Mouse (Mus musculus) hindbrain, embryonic 14.5 days (tissue): Measurements from ENCODE around the gene Tbp. TPM values are rescaled to one million over a fixed set of nuclear protein-coding genes. Genes with fewer than 3 reads are reported as not detected.

ENCODE experiments used
- ATAC-seq: fragments of 200-750 bp; cut with Nextera tagmentation; 2 replicates; pipeline ENCODE4 v1.8.0; 2017; ENCODE audit warnings: moderate number of reproducible peaks, mild to moderate bottlenecking, moderate TSS enrichment, moderate library complexity; ENCODE audit not compliant: low FRiP score
- DNase-seq: peaks from one replicate; pipeline ENCODE4 v3.0.0-alpha.2; 2015; ENCODE audit warnings: low spot score
- H3K27ac ChIP-seq: fragments of 300-500 bp; sonication (generic); 2 replicates; pipeline ENCODE4 v1.5.1; 2014; ENCODE audit warnings: mild to moderate bottlenecking, moderate library complexity
- H3K27me3 ChIP-seq: fragments of 300-500 bp; sonication (generic); 2 replicates; pipeline ENCODE4 v1.6.1; 2014; ENCODE audit warnings: mild to moderate bottlenecking, low read length, mixed read lengths; ENCODE audit not compliant: control insufficient read depth, insufficient read depth
- H3K36me3 ChIP-seq: fragments of 300-500 bp; sonication (generic); replicated peaks from 2 replicates; pipeline ENCODE4 v1.6.1; 2014; ENCODE audit not compliant: control insufficient read depth, insufficient read depth
- H3K4me1 ChIP-seq: fragments of 300-500 bp; sonication (generic); replicated peaks from 2 replicates; pipeline ENCODE4 v1.6.1; 2014; ENCODE audit warnings: antibody characterized with exemption, low read length, mixed read lengths; ENCODE audit not compliant: control insufficient read depth, insufficient read depth
- H3K4me2 ChIP-seq: fragments of 300-500 bp; sonication (generic); replicated peaks from 2 replicates; pipeline ENCODE4 v1.6.1; 2014; ENCODE audit warnings: mild to moderate bottlenecking, moderate library complexity
- H3K4me3 ChIP-seq: fragments of 300-500 bp; sonication (generic); replicated peaks from 2 replicates; pipeline ENCODE4 v1.5.1; 2014; ENCODE audit warnings: mild to moderate bottlenecking, low read length
- H3K9ac ChIP-seq: fragments of 300-500 bp; sonication (generic); 2 replicates; pipeline ENCODE4 v1.6.1; 2014
- H3K9me3 ChIP-seq: fragments of 300-500 bp; sonication (generic); 2 replicates; pipeline ENCODE4 v1.6.1; 2016; ENCODE audit warnings: low read length; ENCODE audit not compliant: control insufficient read depth
- WGBS: fragments of 180-500 bp; shearing (Covaris S2); extraction: QIAGEN DNeasy Blood & Tissue Kit; methylation state at CpG from one replicate; pipeline ENCODE4 v1.1.7; 2014; 5-methylcytosine and 5-hydroxymethylcytosine counted together
- polyA plus RNA-seq: library from polyadenylated mRNA; unstranded; fragments of >200 nt; fragmentation: Nextera tagmentation; extraction: Ambion mirVana; gene quantifications from 2 replicates; pipeline ENCODE4 v1.2.1, GENCODE M21; 2014

Tbp gene
- polyA plus RNA-seq, 1 experiment from 2014 or later: 56.6 TPM

DNA sequence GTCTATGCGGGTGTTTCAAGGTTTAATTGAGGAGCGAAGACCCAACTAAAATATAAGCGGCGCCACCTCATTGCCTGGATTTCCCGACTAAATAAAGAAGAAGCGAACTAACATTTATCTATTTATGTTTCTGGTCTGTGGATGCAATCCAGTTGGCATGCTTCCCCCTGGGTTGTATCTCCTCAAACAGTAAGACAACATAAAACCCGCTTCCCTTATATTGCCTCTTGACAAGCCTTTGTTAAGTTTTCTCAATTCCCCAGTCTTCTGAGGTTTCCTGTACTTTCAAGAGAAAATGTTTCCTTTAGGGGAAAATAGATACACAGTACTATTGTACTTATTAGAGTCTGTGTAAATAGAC, 955 bp upstream of the Tbp start:
- peak overlapping the region; percentile 90 for H3K4me3 ChIP-seq
- DNase-seq (no peak), ATAC-seq (no peak)
- 47% methylated on average over 7 of the region's 7 CpGs for WGBS
- H3K4me1 ChIP-seq: peaks cover 36% of the 10 kb centered on the region
- H3K9ac ChIP-seq: peak overlapping the region; percentile 80; the same call in 1 of the 2 replicates
- peak overlapping the region; percentile 96 for H3K4me2 ChIP-seq
- H3K27ac ChIP-seq: peak overlapping the region; percentile 92
- no peaks in the 10 kb centered on the region for H3K9me3 ChIP-seq
- peaks cover 29% of the 10 kb centered on the region for H3K36me3 ChIP-seq
- H3K27me3 ChIP-seq: no peaks in the 10 kb centered on the region

DNA sequence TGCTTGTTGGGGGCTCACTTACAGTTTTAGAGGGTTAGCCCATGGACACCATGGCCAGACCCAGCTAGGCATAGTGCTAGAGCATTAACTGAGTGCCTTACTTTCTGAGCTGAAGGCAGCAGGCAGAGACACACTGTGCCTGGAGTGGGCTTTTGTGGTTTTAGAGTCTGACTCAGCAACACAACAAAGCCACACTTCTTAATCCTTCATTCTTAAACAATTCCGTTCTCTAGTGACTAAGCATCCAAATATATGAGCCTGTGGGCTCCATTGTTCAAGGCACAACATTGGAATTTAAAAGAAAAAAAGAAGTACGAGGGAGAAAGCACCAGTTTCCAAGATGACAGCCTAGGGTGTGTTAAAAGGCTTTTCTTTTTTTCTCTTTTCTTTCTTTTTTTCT, 11.0 kb downstream of the Tbp start:
- WGBS: 80% methylated on average over 2 of the region's 2 CpGs
- no peaks in the 10 kb centered on the region for H3K4me1 ChIP-seq

DNA sequence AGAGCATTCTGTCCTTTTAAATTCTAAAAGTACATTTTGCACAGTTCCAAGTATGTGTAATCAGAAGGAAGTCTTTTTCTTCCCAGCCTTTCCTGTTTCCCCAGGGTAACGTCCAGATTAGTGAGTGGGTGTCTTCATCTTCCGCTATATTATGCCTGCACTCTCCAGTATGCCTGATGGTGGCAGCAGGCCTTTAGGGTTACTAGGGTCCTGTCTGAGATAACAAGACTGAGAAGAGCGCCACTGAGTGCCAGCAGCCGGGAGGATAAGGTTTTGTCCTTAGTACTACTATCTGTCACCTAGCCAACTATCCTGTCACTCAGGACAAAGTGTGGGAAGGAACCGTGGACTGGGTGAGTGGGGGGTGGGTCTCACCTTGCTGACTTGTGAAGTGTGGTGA, 18.1 kb downstream of the Tbp start:
- WGBS: 78% methylated on average over 5 of the region's 5 CpGs
- no peaks in the 10 kb centered on the region for H3K27me3 ChIP-seq

More for the DNA sequence above, 11.0 kb downstream of the Tbp start:
- H3K36me3 ChIP-seq: peaks cover 97% of the 10 kb centered on the region
- H3K27ac ChIP-seq: no peak overlapping the region
- no peak overlapping the region for H3K4me2 ChIP-seq
- no peak for ATAC-seq
- H3K4me3 ChIP-seq: no peak overlapping the region
- H3K27me3 ChIP-seq: no peaks in the 10 kb centered on the region
- no peak for DNase-seq
- H3K9ac ChIP-seq: no peak overlapping the region
- peaks cover 6% of the 10 kb centered on the region; the same call in 1 of the 2 replicates for H3K9me3 ChIP-seq

DNA sequence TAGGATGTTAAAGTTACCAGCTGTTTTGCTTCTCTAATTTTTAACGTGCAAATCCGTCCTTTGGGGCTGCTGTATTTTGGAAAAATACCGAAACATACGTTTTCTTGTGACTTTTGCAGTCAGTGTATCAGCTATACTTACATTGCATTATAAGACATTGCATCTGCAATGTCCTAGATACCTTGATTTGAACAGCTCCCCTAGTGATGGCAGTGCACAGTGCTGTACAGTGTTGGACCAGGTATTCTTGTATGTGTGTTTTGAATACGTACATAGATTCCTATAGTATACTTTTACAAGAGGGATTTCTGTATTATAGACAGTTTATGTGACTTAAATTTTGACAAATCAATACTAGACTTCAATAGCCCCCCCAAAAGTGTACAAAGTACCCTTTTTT, 18.5 kb downstream of the Tbp start:
- Histone ChIP-seq H3K4me3 (no peak overlapping the region), H3K36me3 (peaks cover 99% of the 10 kb centered on the region), H3K27ac (no peak overlapping the region), H3K4me2 (no peak overlapping the region), H3K9ac (no peak overlapping the region), H3K27me3 (no peaks in the 10 kb centered on the region), H3K4me1 (no peaks in the 10 kb centered on the region), H3K9me3 (no peaks in the 10 kb centered on the region)
- 96% methylated on average over 5 of the region's 5 CpGs for WGBS
- ATAC-seq (no peak), DNase-seq (no peak)

More for the DNA sequence above, 18.1 kb downstream of the Tbp start:
- H3K4me1 ChIP-seq: no peaks in the 10 kb centered on the region
- H3K27ac ChIP-seq: no peak overlapping the region
- no peak overlapping the region for H3K9ac ChIP-seq
- H3K9me3 ChIP-seq: peaks cover under 1% of the 10 kb centered on the region; the same call in 1 of the 2 replicates
- ATAC-seq (no peak), DNase-seq (no peak)
- H3K4me3 ChIP-seq: no peak overlapping the region
- H3K36me3 ChIP-seq: peaks cover 99% of the 10 kb centered on the region
- no peak overlapping the region for H3K4me2 ChIP-seq

DNA sequence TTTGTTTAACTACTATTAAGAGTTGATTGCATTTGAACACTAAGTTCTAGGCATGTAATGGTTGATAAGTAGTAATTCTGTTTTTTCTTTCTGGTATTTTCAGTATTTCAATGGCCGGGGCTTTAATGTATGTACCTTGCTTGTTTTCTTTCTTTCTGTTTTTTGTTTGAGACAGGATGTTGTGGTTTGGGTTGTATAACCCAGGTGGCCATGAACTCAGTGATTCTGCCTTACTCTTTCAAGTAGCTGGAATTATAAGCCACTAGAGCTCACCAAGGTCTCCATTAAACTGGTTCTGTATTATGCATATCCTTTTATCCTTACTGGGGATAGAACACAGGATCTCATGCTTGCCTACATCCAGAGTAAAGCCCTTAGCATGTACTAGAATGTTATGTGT, 19.1 kb downstream of the Tbp start:
- Histone ChIP-seq H3K4me2 (no peak overlapping the region), H3K4me3 (no peak overlapping the region), H3K9me3 (no peaks in the 10 kb centered on the region), H3K27me3 (no peaks in the 10 kb centered on the region), H3K27ac (no peak overlapping the region), H3K9ac (no peak overlapping the region), H3K36me3 (peaks cover 99% of the 10 kb centered on the region), H3K4me1 (no peaks in the 10 kb centered on the region)
- DNase-seq (no peak), ATAC-seq (no peak)
- 100% methylated on average over 1 of the region's 1 CpGs for WGBS

DNA sequence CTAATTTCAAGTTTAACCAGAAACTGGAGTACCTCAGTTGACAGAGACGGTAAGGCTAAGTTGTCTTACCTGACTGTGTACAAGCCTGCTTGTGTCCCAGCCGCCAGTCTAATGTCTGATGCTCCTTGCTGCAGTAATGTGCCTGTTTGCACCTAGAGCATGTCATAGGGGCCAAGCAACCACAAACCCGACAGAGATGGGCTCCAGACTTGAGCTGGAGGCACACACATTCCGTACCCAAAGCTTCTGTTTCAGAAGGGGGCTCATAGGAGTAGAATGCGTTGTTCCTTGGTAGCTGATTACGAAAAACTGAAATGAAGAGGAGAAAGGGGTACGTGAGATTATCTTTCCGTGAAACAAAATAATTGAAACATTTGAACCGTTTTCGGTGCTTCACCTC, 26.6 kb downstream of the Tbp start:
- peak overlapping the region; percentile 81; the same call in 1 of the 2 replicates for H3K27ac ChIP-seq
- peak overlapping the region; percentile 70 for H3K4me2 ChIP-seq
- peaks cover 43% of the 10 kb centered on the region for H3K36me3 ChIP-seq
- WGBS: 17% methylated on average over 10 of the region's 10 CpGs
- DNase-seq (no peak), ATAC-seq (no peak)
- peak overlapping the region; percentile 80 for H3K4me3 ChIP-seq
- H3K27me3 ChIP-seq: no peaks in the 10 kb centered on the region
- H3K9ac ChIP-seq: peak overlapping the region; percentile 89
- H3K9me3 ChIP-seq: no peaks in the 10 kb centered on the region
- peaks cover 19% of the 10 kb centered on the region for H3K4me1 ChIP-seq

DNA sequence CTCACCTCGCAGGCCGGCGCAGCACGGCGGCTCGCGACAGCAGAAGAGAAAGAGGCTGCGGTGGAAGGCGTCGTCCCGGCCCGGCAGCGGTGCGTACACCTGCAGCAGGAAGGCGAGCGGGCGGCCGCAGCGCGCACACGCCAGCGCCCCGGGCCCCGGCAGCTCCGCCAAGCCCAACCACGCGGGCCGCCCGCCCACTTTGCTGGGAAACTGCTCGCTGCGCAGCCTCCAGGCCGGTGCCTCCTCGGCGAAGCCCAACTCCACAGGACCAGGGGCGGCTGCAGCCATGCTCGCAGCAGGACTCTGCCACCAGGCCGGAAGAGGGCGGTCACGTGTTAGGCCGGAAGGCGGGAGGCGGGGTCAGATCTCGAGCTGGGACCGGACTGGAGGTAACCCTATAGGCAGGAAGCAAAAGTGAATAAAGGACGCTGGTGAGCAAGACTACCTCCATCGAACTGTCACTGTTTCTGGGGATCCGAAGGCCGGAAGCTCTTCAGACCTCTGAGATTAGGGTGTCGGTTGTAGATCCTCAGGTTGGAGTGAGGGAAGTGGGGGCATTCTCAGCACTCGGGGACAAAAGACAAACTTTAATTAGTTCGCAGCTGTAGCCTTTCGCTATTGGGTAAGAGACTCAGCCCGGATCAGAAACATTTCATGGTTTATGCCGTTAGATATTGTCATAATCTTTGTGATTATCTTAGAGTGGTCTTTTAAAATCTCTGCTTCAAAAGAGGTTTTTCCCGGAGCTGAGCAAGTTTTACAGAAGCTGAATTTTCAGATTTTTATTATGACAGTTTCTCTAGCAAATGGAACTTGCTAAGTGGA, 27.5 kb downstream of the Tbp start, which contains the start of gene Pdcd2:
Pdcd2 (minus strand) TSS at position 316 of the 825 bp plus-strand sequence.
- WGBS: 1% methylated on average over 53 of the region's 55 CpGs
- Histone ChIP-seq H3K4me1 (peaks cover 19% of the 10 kb centered on the region), H3K27ac (peak within 1 kb of the TSS; percentile 81), H3K4me2 (peak within 1 kb of the TSS; percentile 70), H3K27me3 (no peaks in the 10 kb centered on the region), H3K36me3 (peaks cover 34% of the 10 kb centered on the region), H3K4me3 (peak within 1 kb of the TSS; percentile 80), H3K9ac (peak within 1 kb of the TSS; percentile 89), H3K9me3 (no peaks in the 10 kb centered on the region)
- ATAC-seq (peak; percentile 98), DNase-seq (peak; percentile 90)

DNA sequence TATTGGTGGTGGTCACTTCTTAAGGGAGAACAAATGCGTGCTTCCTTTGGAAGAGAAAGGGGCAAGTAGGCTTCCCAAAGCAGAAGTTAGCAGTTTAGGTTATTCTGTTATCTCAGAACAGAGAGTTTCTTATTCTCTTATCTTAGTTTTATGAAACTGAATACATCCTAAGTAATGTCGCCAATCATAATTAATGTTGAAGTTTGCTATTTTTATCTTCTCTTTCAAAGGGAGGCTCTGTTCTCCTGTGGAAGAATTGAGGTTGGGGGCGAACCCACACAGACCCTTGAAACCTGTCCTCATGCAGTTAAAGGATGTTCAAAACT, 28.1 kb downstream of the Tbp start:
- peak overlapping the region; percentile 81; the same call in 1 of the 2 replicates for H3K27ac ChIP-seq
- H3K4me3 ChIP-seq: peak overlapping the region; percentile 80
- ATAC-seq (no peak), DNase-seq (no peak)
- peaks cover 19% of the 10 kb centered on the region for H3K4me1 ChIP-seq
- H3K4me2 ChIP-seq: peak overlapping the region; percentile 70
- H3K36me3 ChIP-seq: peaks cover 28% of the 10 kb centered on the region
- 64% methylated on average over 3 of the region's 3 CpGs for WGBS
- H3K9ac ChIP-seq: peak overlapping the region; percentile 89
- H3K27me3 ChIP-seq: no peaks in the 10 kb centered on the region
- no peaks in the 10 kb centered on the region for H3K9me3 ChIP-seq

DNA sequence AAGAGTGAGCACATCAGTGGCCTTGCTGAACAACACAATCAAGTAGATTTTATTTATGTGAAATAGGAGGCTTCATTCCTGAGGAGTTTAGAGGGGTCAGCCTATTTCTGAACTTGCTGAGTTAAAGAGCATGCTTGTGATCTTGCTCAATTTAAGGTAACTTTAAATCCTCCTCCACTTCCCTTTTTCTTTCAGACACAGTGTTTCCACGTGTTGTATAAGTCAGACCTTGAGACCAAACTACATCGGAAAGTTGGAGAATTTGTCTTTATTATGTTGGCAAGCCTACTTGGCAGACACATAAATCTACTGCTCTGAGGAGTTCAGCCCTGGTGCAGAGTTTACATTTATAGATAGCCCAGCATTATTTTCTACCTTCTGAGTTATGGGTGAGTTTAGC, 29.2 kb downstream of the Tbp start:
- H3K4me1 ChIP-seq: peaks cover 19% of the 10 kb centered on the region
- no peak for DNase-seq
- H3K9ac ChIP-seq: no peak overlapping the region
- H3K9me3 ChIP-seq: no peaks in the 10 kb centered on the region
- no peak overlapping the region for H3K4me2 ChIP-seq
- no peak for ATAC-seq
- H3K27me3 ChIP-seq: no peaks in the 10 kb centered on the region
- H3K36me3 ChIP-seq: peaks cover 18% of the 10 kb centered on the region
- no peak overlapping the region for H3K4me3 ChIP-seq
- 88% methylated on average over 2 of the region's 2 CpGs for WGBS
- H3K27ac ChIP-seq: no peak overlapping the region
